Mouse (Mus musculus): Measurements from ENCODE around the gene Ctdspl2. TPM values are rescaled to one million over a fixed set of nuclear protein-coding genes. Genes with fewer than 3 reads are reported as not detected.
"Not testable (repeated sequence)": the region's sequence is repeated elsewhere in the genome, so short reads cannot be mapped to it uniquely, and the experiment has no call there.

Gene Ctdspl2
- polyA plus RNA-seq (2015; fragmentation: Nextera tagmentation; extraction: Ambion mirVana): 29.0 and 30.1 TPM in 2 replicates

- peak within 1 kb of the TSS; percentile 83 for H3K9ac ChIP-seq (ENCODE audit: low read depth, low read length)
- H3K27me3 ChIP-seq (replicated peaks; ENCODE audit: control insufficient read depth, insufficient read depth, low read length): no peaks in the 10 kb centered on the region
- ATAC-seq: peak; percentile 97
- H3K36me3 ChIP-seq (ENCODE audit: control insufficient read depth, insufficient read depth, low read length): no peaks in the 10 kb centered on the region; the same call in 1 of the 2 replicates
- H3K9me3 ChIP-seq (ENCODE audit: control insufficient read depth, low read length): no peaks in the 10 kb centered on the region
- peak within 1 kb of the TSS; percentile 85 for H3K27ac ChIP-seq (ENCODE audit: low read depth, low read length)
- peak within 1 kb of the TSS; percentile 69 for H3K4me2 ChIP-seq (ENCODE audit: low read length)
- WGBS: under 1% methylated on average over 42 of the region's 48 CpGs
- peaks cover 17% of the 10 kb centered on the region for H3K4me1 ChIP-seq (ENCODE audit: control insufficient read depth, insufficient read depth, low read depth, low read length)
- H3K4me3 ChIP-seq (ENCODE audit: low read length): peak within 1 kb of the TSS; percentile 69
Measured at GRCm38 (mm10) chr2:121955765-121956223, at the start of gene Ctdspl2, which contains the start of gene Mageb3. Gene Ctdspl2, plus strand, starts transcription at chr2:121956001. Gene Mageb3, minus strand, starts transcription at chr2:121956092.

- Histone ChIP-seq H3K4me3 (ENCODE audit: low read length) (no peak overlapping the region), H3K36me3 (ENCODE audit: control insufficient read depth, insufficient read depth, low read length) (peaks cover 11% of the 10 kb centered on the region), H3K27me3 (replicated peaks; ENCODE audit: control insufficient read depth, insufficient read depth, low read length) (no peaks in the 10 kb centered on the region), H3K27ac (ENCODE audit: low read depth, low read length) (no peak overlapping the region), H3K4me1 (ENCODE audit: control insufficient read depth, insufficient read depth, low read depth, low read length) (no peaks in the 10 kb centered on the region), H3K4me2 (ENCODE audit: low read length) (no peak overlapping the region), H3K9me3 (ENCODE audit: control insufficient read depth, low read length) (no peaks in the 10 kb centered on the region), H3K9ac (ENCODE audit: low read depth, low read length) (no peak overlapping the region)
- ATAC-seq: no peak
- 91% methylated on average over 3 of the region's 3 CpGs for WGBS
Measured at GRCm38 (mm10) chr2:121909975-121910374, 45.8 kb upstream of the Ctdspl2 start.

GRCm38 (mm10) chr2:121916047-121916970 is 39.5 kb upstream of the Ctdspl2 start:
- Histone ChIP-seq H3K4me3 (ENCODE audit: low read length) (no peak overlapping the region), H3K4me2 (ENCODE audit: low read length) (no peak overlapping the region), H3K27ac (ENCODE audit: low read depth, low read length) (no peak overlapping the region), H3K36me3 (ENCODE audit: control insufficient read depth, insufficient read depth, low read length) (peaks cover 6% of the 10 kb centered on the region), H3K4me1 (ENCODE audit: control insufficient read depth, insufficient read depth, low read depth, low read length) (no peaks in the 10 kb centered on the region), H3K27me3 (replicated peaks; ENCODE audit: control insufficient read depth, insufficient read depth, low read length) (no peaks in the 10 kb centered on the region), H3K9me3 (ENCODE audit: control insufficient read depth, low read length) (no peaks in the 10 kb centered on the region), H3K9ac (ENCODE audit: low read depth, low read length) (no peak overlapping the region)
- 90% methylated on average over 5 of the region's 5 CpGs for WGBS
- ATAC-seq: no peak

- not testable (repeated sequence) for H3K27me3 ChIP-seq (replicated peaks; ENCODE audit: control insufficient read depth, insufficient read depth, low read length); H3K9ac ChIP-seq (ENCODE audit: low read depth, low read length); H3K9me3 ChIP-seq (ENCODE audit: control insufficient read depth, low read length); H3K4me1 ChIP-seq (ENCODE audit: control insufficient read depth, insufficient read depth, low read depth, low read length); ATAC-seq; H3K36me3 ChIP-seq (ENCODE audit: control insufficient read depth, insufficient read depth, low read length); H3K4me3 ChIP-seq (ENCODE audit: low read length); H3K4me2 ChIP-seq (ENCODE audit: low read length); H3K27ac ChIP-seq (ENCODE audit: low read depth, low read length)
- whole genome bisulfite sequencing: 84% methylated on average over 2 of the region's 2 CpGs
Measured at GRCm38 (mm10) chr2:121937624-121938023, 18.2 kb upstream of the Ctdspl2 start.

GRCm38 (mm10) chr2:121943364-121943763 is 12.4 kb upstream of the Ctdspl2 start:
- no peak overlapping the region for H3K4me2 ChIP-seq (ENCODE audit: low read length)
- H3K4me3 ChIP-seq (ENCODE audit: low read length): no peak overlapping the region
- no peaks in the 10 kb centered on the region for H3K4me1 ChIP-seq (ENCODE audit: control insufficient read depth, insufficient read depth, low read depth, low read length)
- ATAC-seq: no peak
- no peaks in the 10 kb centered on the region for H3K27me3 ChIP-seq (replicated peaks; ENCODE audit: control insufficient read depth, insufficient read depth, low read length)
- H3K36me3 ChIP-seq (ENCODE audit: control insufficient read depth, insufficient read depth, low read length): no peaks in the 10 kb centered on the region
- no peak overlapping the region for H3K27ac ChIP-seq (ENCODE audit: low read depth, low read length)
- 79% methylated on average over 3 of the region's 3 CpGs for WGBS
- H3K9me3 ChIP-seq (ENCODE audit: control insufficient read depth, low read length): no peaks in the 10 kb centered on the region
- H3K9ac ChIP-seq (ENCODE audit: low read depth, low read length): no peak overlapping the region

- peak overlapping the region; percentile 83 for H3K9ac ChIP-seq (ENCODE audit: low read depth, low read length)
- H3K4me3 ChIP-seq (ENCODE audit: low read length): peak overlapping the region; percentile 69
- no peaks in the 10 kb centered on the region for H3K27me3 ChIP-seq (replicated peaks; ENCODE audit: control insufficient read depth, insufficient read depth, low read length)
- H3K4me2 ChIP-seq (ENCODE audit: low read length): peak overlapping the region; percentile 67
- no peaks in the 10 kb centered on the region for H3K9me3 ChIP-seq (ENCODE audit: control insufficient read depth, low read length)
- no peaks in the 10 kb centered on the region for H3K36me3 ChIP-seq (ENCODE audit: control insufficient read depth, insufficient read depth, low read length)
- peaks cover 17% of the 10 kb centered on the region for H3K4me1 ChIP-seq (ENCODE audit: control insufficient read depth, insufficient read depth, low read depth, low read length)
- peak overlapping the region; percentile 85 for H3K27ac ChIP-seq (ENCODE audit: low read depth, low read length)
- WGBS: 19% methylated on average over 10 of the region's 10 CpGs
- ATAC-seq: no peak
Measured at GRCm38 (mm10) chr2:121954971-121955656, 687 bp upstream of the Ctdspl2 start.

GRCm38 (mm10) chr2:121956224-121957018 is 620 bp downstream of the Ctdspl2 start:
- peak; percentile 93 for ATAC-seq
- Histone ChIP-seq H3K27me3 (replicated peaks; ENCODE audit: control insufficient read depth, insufficient read depth, low read length) (no peaks in the 10 kb centered on the region), H3K9me3 (ENCODE audit: control insufficient read depth, low read length) (no peaks in the 10 kb centered on the region), H3K4me2 (ENCODE audit: low read length) (peak overlapping the region; percentile 69), H3K9ac (ENCODE audit: low read depth, low read length) (peak overlapping the region; percentile 83), H3K4me1 (ENCODE audit: control insufficient read depth, insufficient read depth, low read depth, low read length) (peaks cover 17% of the 10 kb centered on the region), H3K27ac (ENCODE audit: low read depth, low read length) (peak overlapping the region; percentile 85), H3K4me3 (ENCODE audit: low read length) (peak overlapping the region; percentile 69), H3K36me3 (ENCODE audit: control insufficient read depth, insufficient read depth, low read length) (no peaks in the 10 kb centered on the region; the same call in 1 of the 2 replicates)
- under 1% methylated on average over 47 of the region's 47 CpGs for WGBS

- Histone ChIP-seq H3K4me1 (ENCODE audit: control insufficient read depth, insufficient read depth, low read depth, low read length) (peaks cover 17% of the 10 kb centered on the region), H3K36me3 (ENCODE audit: control insufficient read depth, insufficient read depth, low read length) (peaks cover 3% of the 10 kb centered on the region; the same call in 1 of the 2 replicates), H3K9ac (ENCODE audit: low read depth, low read length) (peak overlapping the region; percentile 83), H3K9me3 (ENCODE audit: control insufficient read depth, low read length) (no peaks in the 10 kb centered on the region), H3K27me3 (replicated peaks; ENCODE audit: control insufficient read depth, insufficient read depth, low read length) (no peaks in the 10 kb centered on the region), H3K27ac (ENCODE audit: low read depth, low read length) (no peak overlapping the region), H3K4me3 (ENCODE audit: low read length) (peak overlapping the region; percentile 69), H3K4me2 (ENCODE audit: low read length) (peak overlapping the region; percentile 69)
- no peak for ATAC-seq
- WGBS: 14% methylated on average over 8 of the region's 8 CpGs
Measured at GRCm38 (mm10) chr2:121957216-121957792, 1.5 kb downstream of the Ctdspl2 start.

Data from hindbrain, embryonic 16.5 days (tissue).